Mouse (Mus musculus) stomach, embryonic 14.5 days (tissue): ENCODE results near the gene Arhgef5. TPM values are rescaled to one million over a fixed set of nuclear protein-coding genes. Genes with fewer than 3 reads are reported as not detected.
A peak's percentile ranks its signal among the peaks of the same experiment; 100 is the strongest.
"Not testable (repeated sequence)": the region's sequence is repeated elsewhere in the genome, so short reads cannot be mapped to it uniquely, and the experiment has no call there.

Experiments
- ATAC-seq: fragments of 200-750 bp; cut with Nextera tagmentation; 2 replicates; pipeline ENCODE4 v1.8.0; 2017; ENCODE audit warnings: low read depth, moderate TSS enrichment; ENCODE audit not compliant: insufficient number of reproducible peaks, insufficient read depth, low FRiP score
- H3K27ac ChIP-seq: fragments of 300-500 bp; sonication (generic); 2 replicates; pipeline ENCODE4 v1.5.1; 2014; ENCODE audit warnings: mild to moderate bottlenecking, low read length, moderate library complexity, mixed read lengths
- H3K27me3 ChIP-seq: fragments of 300-500 bp; sonication (generic); 2 replicates; pipeline ENCODE4 v1.6.1; 2014; ENCODE audit warnings: low read length, control low read depth, mixed read lengths; ENCODE audit not compliant: control insufficient read depth, insufficient read depth
- H3K36me3 ChIP-seq: fragments of 300-500 bp; sonication (generic); 2 replicates; pipeline ENCODE4 v1.6.1; 2014; ENCODE audit warnings: mild to moderate bottlenecking, control low read depth, low read length, moderate library complexity, mixed read lengths; ENCODE audit not compliant: control insufficient read depth, insufficient read depth
- H3K4me1 ChIP-seq: fragments of 300-500 bp; sonication (generic); 2 replicates; pipeline ENCODE4 v1.6.1; 2014; ENCODE audit warnings: low read length, control low read depth, mixed read lengths; ENCODE audit not compliant: control insufficient read depth, insufficient read depth
- H3K4me2 ChIP-seq: fragments of 300-500 bp; sonication (generic); replicated peaks from 2 replicates; pipeline ENCODE4 v1.6.1; 2014; ENCODE audit warnings: low read depth, low read length, control low read depth
- H3K4me3 ChIP-seq: fragments of 300-500 bp; sonication (generic); 2 replicates; pipeline ENCODE4 v1.5.1; 2014; ENCODE audit warnings: low read depth, low read length, control low read depth
- H3K9ac ChIP-seq: fragments of 300-500 bp; sonication (generic); replicated peaks from 2 replicates; pipeline ENCODE4 v1.6.1; 2014; ENCODE audit warnings: low read depth, mild to moderate bottlenecking, control low read depth, low read length, moderate library complexity, mixed read lengths
- H3K9me3 ChIP-seq: fragments of 300-500 bp; sonication (generic); 2 replicates; pipeline ENCODE4 v1.6.1; 2016; ENCODE audit warnings: low read depth, low read length, control low read depth; ENCODE audit not compliant: control insufficient read depth
- whole genome bisulfite sequencing: fragments of 180-500 bp; shearing (Covaris S2); extraction: QIAGEN DNeasy Blood & Tissue Kit; methylation state at CpG from one replicate; pipeline ENCODE4 v1.1.7; 2014; 5-methylcytosine and 5-hydroxymethylcytosine counted together
- polyA plus RNA-seq: library from polyadenylated mRNA; unstranded; fragments of >200 nt; fragmentation: Nextera tagmentation; extraction: Ambion mirVana; gene quantifications from 2 replicates; pipeline ENCODE4 v1.2.1, GENCODE M21; 2014

Arhgef5 gene
- 17.6 and 20.1 TPM in 2 replicates for polyA plus RNA-seq

DNA sequence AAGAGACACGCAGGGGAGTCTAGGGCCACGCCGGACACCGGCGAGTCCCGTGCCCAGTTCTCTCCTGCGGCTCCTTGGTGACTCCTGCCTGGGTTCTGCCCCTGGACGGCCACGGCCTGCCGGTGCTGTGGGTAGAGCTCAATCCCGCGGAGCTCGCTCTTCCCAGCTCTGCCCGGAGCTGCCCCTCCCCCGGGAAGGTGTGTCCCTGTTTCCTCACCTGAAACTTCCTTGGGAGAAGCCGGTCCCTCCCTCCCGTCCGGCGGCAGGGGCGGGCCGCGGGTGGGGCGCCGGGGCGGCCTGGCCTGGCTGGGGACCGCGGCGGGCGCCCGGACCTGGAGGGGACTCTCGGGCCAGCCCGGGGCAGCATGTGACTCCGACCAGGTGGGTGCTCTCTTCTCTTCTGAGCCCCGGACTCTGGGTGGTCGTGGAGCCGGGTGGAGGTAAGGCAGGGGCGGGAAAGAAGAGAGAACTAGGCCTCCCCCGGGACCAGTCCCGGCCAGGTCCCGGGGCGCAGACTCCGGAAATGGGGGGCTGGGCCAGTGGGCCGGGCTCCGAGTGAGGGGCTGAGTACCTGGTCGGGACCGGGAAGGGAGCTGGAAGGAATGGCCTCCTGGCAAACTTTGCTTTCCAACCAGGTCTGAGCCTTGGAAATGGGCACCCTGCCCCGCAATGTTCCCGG, at the start of gene Arhgef5:
Arhgef5 (plus strand) TSS at position 220 of the 679 bp plus-strand sequence.
- Histone ChIP-seq H3K4me1 (peaks cover 7% of the 10 kb centered on the region; the same call in 1 of the 2 replicates), H3K4me2 (peak within 1 kb of the TSS; percentile 83), H3K36me3 (no peaks in the 10 kb centered on the region), H3K4me3 (peak within 1 kb of the TSS; percentile 73), H3K27me3 (no peaks in the 10 kb centered on the region), H3K9me3 (no peaks in the 10 kb centered on the region), H3K27ac (peak within 1 kb of the TSS; percentile 68), H3K9ac (peak within 1 kb of the TSS; percentile 77)
- under 1% methylated on average over 43 of the region's 48 CpGs for WGBS
- ATAC-seq = peak; percentile 91

DNA sequence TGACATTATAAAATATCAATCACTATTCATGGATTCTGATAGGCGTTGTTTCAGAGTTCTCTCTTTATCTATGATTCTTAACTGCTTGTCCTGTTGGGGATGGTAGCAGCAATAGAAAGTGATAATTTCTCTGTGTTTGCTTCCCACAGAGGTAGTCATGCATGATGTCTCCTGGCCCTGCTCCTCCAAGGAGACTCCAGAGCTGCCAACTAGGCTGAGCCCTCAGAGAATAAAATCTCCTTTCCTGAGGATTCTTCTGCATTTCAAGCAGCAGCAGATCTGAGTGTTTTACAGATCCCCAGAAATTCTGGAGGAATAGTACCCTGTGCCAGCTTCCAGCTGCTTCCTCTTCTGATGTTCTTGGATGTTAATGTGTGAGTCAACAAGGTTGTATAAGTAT, 34.1 kb upstream of the Arhgef5 start, which contains the start of gene Olfr47:
Olfr47 (plus strand) TSS at position 275 of the 400 bp plus-strand sequence.
- H3K4me1 ChIP-seq, ATAC-seq, H3K27me3 ChIP-seq, H3K36me3 ChIP-seq, H3K9ac ChIP-seq, H3K27ac ChIP-seq, H3K9me3 ChIP-seq, H3K4me2 ChIP-seq, H3K4me3 ChIP-seq: not testable (repeated sequence)
- 90% methylated on average over 1 of the region's 1 CpGs for WGBS

DNA sequence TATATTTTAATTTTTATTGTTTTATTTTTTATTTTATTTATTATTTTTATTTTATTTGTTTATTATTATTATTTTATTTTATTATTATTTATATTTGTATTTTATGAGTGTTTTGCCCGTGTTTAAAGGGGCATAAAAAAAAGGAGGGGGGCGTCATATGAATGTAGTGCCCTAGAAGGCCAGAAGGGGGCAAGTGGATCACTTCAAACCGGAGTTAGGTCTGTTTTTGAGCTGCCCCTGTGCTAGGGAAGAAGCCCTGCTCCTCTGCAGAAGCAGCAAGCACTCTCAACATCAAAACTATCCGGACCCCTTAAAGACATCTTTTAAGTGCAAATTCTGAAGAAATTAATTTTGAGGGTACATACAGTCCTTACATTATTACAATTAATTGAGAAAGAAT, 23.3 kb upstream of the Arhgef5 start:
- Histone ChIP-seq H3K4me3 (no peak overlapping the region), H3K9ac (no peak overlapping the region), H3K4me2 (no peak overlapping the region), H3K36me3 (no peaks in the 10 kb centered on the region), H3K4me1 (no peaks in the 10 kb centered on the region), H3K9me3 (no peaks in the 10 kb centered on the region), H3K27ac (no peak overlapping the region), H3K27me3 (no peaks in the 10 kb centered on the region)
- ATAC-seq = no peak
- WGBS = 11% methylated on average over 4 of the region's 4 CpGs

DNA sequence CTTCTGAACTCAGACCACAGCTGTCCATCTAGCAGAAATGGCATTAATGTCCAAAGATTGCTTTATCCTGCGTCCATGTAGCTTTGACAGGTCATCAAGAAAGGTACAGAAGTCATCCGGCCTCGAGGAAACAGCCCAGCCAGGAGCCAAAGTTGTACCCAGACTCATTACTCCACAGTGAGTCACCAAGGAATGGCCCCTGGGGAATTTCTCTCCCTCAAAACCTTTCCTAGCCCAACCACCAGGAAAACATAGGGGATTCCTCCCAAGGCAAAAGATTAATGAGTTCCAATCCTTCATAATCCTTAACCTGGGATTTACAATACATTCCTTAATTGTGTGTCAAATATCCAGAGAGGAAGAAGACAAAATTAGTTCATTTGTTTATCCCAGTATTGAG, 18.0 kb upstream of the Arhgef5 start:
- Histone ChIP-seq H3K4me1 (no peaks in the 10 kb centered on the region), H3K4me3 (no peak overlapping the region), H3K27ac (no peak overlapping the region), H3K36me3 (no peaks in the 10 kb centered on the region), H3K9ac (no peak overlapping the region), H3K27me3 (no peaks in the 10 kb centered on the region), H3K4me2 (no peak overlapping the region), H3K9me3 (no peaks in the 10 kb centered on the region)
- 51% methylated on average over 3 of the region's 3 CpGs for WGBS
- ATAC-seq = no peak

DNA sequence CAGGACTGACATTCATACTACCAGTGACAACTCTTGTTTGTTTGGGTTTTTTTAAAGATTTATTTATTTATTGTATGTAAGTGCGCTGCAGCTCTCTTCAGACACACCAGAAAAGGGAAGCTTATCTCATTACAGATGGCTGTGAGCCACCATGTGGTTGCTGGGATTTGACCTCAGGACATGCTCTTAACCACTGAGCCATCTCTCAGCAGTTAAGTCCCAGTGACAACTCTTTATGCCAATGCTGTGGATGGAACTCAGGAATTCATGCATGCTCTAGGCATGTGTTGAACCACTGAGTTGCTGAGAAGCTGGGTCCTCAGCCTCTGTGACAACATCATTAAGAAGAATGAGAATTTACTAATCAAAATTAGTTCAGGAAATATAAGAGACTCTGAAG, 12.4 kb upstream of the Arhgef5 start:
- Histone ChIP-seq H3K36me3 (no peaks in the 10 kb centered on the region), H3K4me3 (no peak overlapping the region), H3K27me3 (no peaks in the 10 kb centered on the region), H3K9ac (no peak overlapping the region), H3K27ac (no peak overlapping the region), H3K4me2 (no peak overlapping the region), H3K4me1 (no peaks in the 10 kb centered on the region), H3K9me3 (no peaks in the 10 kb centered on the region)
- WGBS = 82% methylated on average over 1 of the region's 1 CpGs
- ATAC-seq = no peak

DNA sequence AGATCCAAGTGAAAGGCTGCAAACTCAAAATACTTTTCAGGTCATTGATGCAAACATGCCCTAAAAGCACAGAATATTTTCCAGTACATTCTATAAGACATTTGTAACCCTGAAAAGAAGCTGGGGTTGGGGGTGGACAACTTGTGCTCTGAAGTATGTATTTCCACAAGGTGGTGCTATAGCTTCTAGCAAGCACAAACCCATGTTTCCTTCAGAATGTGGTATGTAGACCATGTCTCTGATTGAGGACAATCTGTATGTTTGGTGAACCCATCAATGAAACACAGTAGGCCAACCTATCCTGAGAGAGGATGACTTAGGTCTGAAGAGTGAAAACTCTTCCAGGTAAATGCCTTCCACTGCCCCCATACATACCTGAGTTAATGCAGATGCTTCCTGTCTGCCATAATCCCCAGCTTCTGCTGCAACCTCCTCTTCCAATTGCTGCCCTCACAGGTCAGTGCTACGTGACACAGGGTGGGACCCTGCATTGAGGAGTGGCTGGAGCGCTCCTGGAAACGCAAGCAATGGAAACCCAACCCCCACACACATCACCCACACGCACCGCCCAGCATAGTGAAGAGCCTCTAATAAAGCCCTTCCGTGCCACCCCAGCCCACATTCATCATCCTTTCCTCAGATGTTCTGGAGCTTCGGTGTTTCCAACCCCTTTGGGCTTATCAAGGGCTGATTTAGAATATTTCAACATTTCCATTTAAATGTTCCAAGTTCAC, 11.0 kb upstream of the Arhgef5 start:
- 0 out of 2 replicates have a peak, but pooled peaks have one; percentile 63 for ATAC-seq
- no peaks in the 10 kb centered on the region for H3K27me3 ChIP-seq
- no peak overlapping the region for H3K27ac ChIP-seq
- no peaks in the 10 kb centered on the region for H3K4me1 ChIP-seq
- H3K4me2 ChIP-seq = no peak overlapping the region
- no peak overlapping the region for H3K9ac ChIP-seq
- WGBS = 57% methylated on average over 7 of the region's 7 CpGs
- H3K9me3 ChIP-seq = no peaks in the 10 kb centered on the region
- H3K4me3 ChIP-seq = no peak overlapping the region
- H3K36me3 ChIP-seq = no peaks in the 10 kb centered on the region

DNA sequence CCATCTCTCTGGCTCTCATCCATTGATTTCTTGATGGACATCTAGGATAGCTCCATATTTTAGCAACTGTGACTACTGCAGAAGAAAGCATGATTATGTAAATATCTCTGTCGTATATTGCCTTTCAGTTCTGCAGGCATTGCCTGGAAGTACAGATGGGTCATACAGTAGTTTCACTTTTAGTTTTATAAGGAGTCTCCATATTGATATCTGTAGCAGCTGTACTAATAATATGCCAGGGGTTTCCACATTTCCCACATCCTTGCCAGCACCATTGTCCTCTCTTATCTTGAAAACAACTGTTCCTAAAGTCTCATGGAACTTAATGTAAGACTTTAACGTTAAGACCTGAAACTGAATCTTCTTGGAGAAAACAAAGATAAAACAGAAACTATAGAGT, 4.6 kb upstream of the Arhgef5 start:
- Histone ChIP-seq H3K27me3 (no peaks in the 10 kb centered on the region), H3K36me3 (no peaks in the 10 kb centered on the region), H3K9ac (no peak overlapping the region), H3K4me1 (no peaks in the 10 kb centered on the region), H3K4me3 (no peak overlapping the region), H3K27ac (no peak overlapping the region), H3K9me3 (no peaks in the 10 kb centered on the region), H3K4me2 (no peak overlapping the region)
- WGBS = 63% methylated on average over 2 of the region's 2 CpGs
- no peak for ATAC-seq

DNA sequence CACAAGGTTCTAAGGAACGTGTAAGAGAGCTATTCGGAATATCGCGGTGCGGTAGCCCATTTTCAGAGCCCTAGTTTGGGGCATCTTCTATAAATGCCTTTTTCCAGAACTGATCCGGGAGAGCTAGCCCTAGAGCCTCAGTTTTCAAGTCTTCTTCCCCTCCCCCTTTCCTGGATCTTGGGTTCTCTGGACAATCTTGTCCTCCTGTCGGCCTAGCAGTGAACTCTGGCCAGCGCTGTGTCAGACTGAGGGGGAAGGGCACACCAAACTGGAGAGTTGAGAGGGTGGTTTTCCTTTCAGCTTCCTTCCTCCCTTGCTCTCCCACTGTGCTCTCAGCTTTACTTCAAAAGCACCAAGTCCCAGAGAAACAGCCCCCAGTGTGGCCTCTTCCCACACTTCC, 974 bp downstream of the Arhgef5 start:
- WGBS = under 1% methylated on average over 8 of the region's 8 CpGs
- H3K36me3 ChIP-seq = no peaks in the 10 kb centered on the region
- H3K4me1 ChIP-seq = peaks cover 7% of the 10 kb centered on the region; the same call in 1 of the 2 replicates
- H3K27ac ChIP-seq = 0 out of 2 replicates have a peak overlapping the region, but pooled peaks have one; percentile 68
- H3K4me3 ChIP-seq = peak overlapping the region; percentile 73
- no peaks in the 10 kb centered on the region for H3K27me3 ChIP-seq
- H3K4me2 ChIP-seq = peak overlapping the region; percentile 83
- no peaks in the 10 kb centered on the region for H3K9me3 ChIP-seq
- H3K9ac ChIP-seq = peak overlapping the region; percentile 77
- ATAC-seq = peak; percentile 54; the same call in 1 of the 2 replicates
